Mouse (Mus musculus) Patski (cell line): Measurements from ENCODE around the gene Sart1. TPM values are rescaled to one million over a fixed set of nuclear protein-coding genes. Genes with fewer than 3 reads are reported as not detected.
"Not testable (repeated sequence)": the region's sequence is repeated elsewhere in the genome, so short reads cannot be mapped to it uniquely, and the experiment has no call there.

ENCODE experiments used
- ATAC-seq: fragments of 100-300 bp; one replicate; pipeline ENCODE4 v1.8.0; 2021
- CTCF ChIA-PET: fragments of 350-600 bp; sonication (Branson Sonifier 250); formaldehyde crosslinking; loops from one replicate; lab custom pipeline; 2022; ENCODE audit warnings: inconsistent platforms; lab: Charles Lee
- POLR2A ChIA-PET: fragments of 350-600 bp; sonication (Branson Sonifier 250); formaldehyde crosslinking; loops from one replicate; lab custom pipeline; 2022; ENCODE audit warnings: antibody characterized with exemption, inconsistent platforms; lab: Charles Lee
- DNase-seq: peaks from one replicate; pipeline ENCODE4 v3.0.0-alpha.2; 2011; ENCODE audit warnings: low read depth, low spot score
- H3K27me3 ChIP-seq: fragments of 371-371 bp; one replicate; pipeline ENCODE4 v1.5.1; 2021
- CTCF ChIP-seq: fragments of 100-300 bp; IDR thresholded peaks from one replicate; pipeline ENCODE4 v1.5.1; 2021
- in situ Hi-C: fragments of 300-500 bp; cut with MboI; formaldehyde crosslinking; loops from 3 replicates; pipeline ENCODE4 v1.11.1; 2018; ENCODE audit warnings: low pct_unique_long_range_greater_than_20kb, mixed read lengths
- polyA plus RNA-seq: library from polyadenylated mRNA; unstranded; gene quantifications from one replicate; pipeline ENCODE4 v1.2.3, GENCODE M21; 2021

Sart1 gene
- polyA plus RNA-seq, 1 experiment from 2014 or later = 75.3 TPM

- DNase-seq = no peak
- no peak for TF ChIP-seq CTCF
- ChIA-PET POLR2A (interaction anchor here (0.8 kb wide), 1 partner anchor 19 kb away, joined by 4 read pairs; the partner anchor contains the start of genes AI837181 and Drap1), CTCF (no interaction called here)
- in situ Hi-C loops = no loop called here
- ATAC-seq = no peak
- no peaks in the 10 kb centered on the region for H3K27me3 ChIP-seq
Measured at GRCm38 (mm10) chr19:5405924-5406323, 17.4 kb upstream of the Sart1 start.

GRCm38 (mm10) chr19:5402293-5402692 lies 13.8 kb upstream of the Sart1 start, which contains the start of gene Tsga10ip:
Gene Tsga10ip (minus strand): TSS chr19:5402526.
- no peak for DNase-seq
- CTCF ChIA-PET = interaction anchor here (0.9 kb wide), 1 partner anchor 8 kb away, joined by 3 read pairs; no protein-coding TSS in a partner anchor

GRCm38 (mm10) chr19:5401073-5401472 lies 12.6 kb upstream of the Sart1 start:
- POLR2A ChIA-PET, in situ Hi-C loops, ATAC-seq, H3K27me3 ChIP-seq, DNase-seq: not testable (repeated sequence)
- CTCF ChIA-PET = interaction anchor here (0.8 kb wide), 1 partner anchor 8 kb away, joined by 4 read pairs; no protein-coding TSS in a partner anchor

More at GRCm38 (mm10) chr19:5402293-5402692, 13.8 kb upstream of the Sart1 start, which contains the start of gene Tsga10ip:
- in situ Hi-C loops = no loop called here
- POLR2A ChIA-PET = interaction anchor here (0.7 kb wide), 1 partner anchor 29 kb away, joined by 3 read pairs; no protein-coding TSS in a partner anchor
- ATAC-seq = no peak
- no peaks in the 10 kb centered on the region for H3K27me3 ChIP-seq
- no peak for TF ChIP-seq CTCF

GRCm38 (mm10) chr19:5395371-5395770 lies 6.9 kb upstream of the Sart1 start:
- TF ChIP-seq CTCF = no peak
- ChIA-PET POLR2A (no interaction called here), CTCF (no interaction called here)
- ATAC-seq (no peak), DNase-seq (no peak)
- in situ Hi-C loops = no loop called here
- no peaks in the 10 kb centered on the region for H3K27me3 ChIP-seq

- in situ Hi-C loops = no loop called here
- H3K27me3 ChIP-seq = no peaks in the 10 kb centered on the region
- TF ChIP-seq CTCF = no peak
- ChIA-PET POLR2A (no interaction called here), CTCF (no interaction called here)
- ATAC-seq (no peak), DNase-seq (no peak)
Measured at GRCm38 (mm10) chr19:5394168-5394567, 5.7 kb upstream of the Sart1 start.

GRCm38 (mm10) chr19:5392892-5393291 lies 4.4 kb upstream of the Sart1 start:
- CTCF ChIA-PET = interaction anchor here (0.9 to 1.6 kb wide), 2 partner anchors 8 to 14 kb away, joined by 3 to 4 read pairs; no protein-coding TSS in a partner anchor
- in situ Hi-C loops = no loop called here
- H3K27me3 ChIP-seq = no peaks in the 10 kb centered on the region
- TF ChIP-seq CTCF = no peak
- POLR2A ChIA-PET = interaction anchor here (1.3 kb wide), 1 partner anchor 20 kb away, joined by 3 read pairs; no protein-coding TSS in a partner anchor
- ATAC-seq = no peak
- DNase-seq = peak; percentile 31

- in situ Hi-C loops = no loop called here
- no peaks in the 10 kb centered on the region for H3K27me3 ChIP-seq
- ATAC-seq (no peak), DNase-seq (no peak)
- ChIA-PET POLR2A (no interaction called here), CTCF (no interaction called here)
- TF ChIP-seq CTCF = no peak
Measured at GRCm38 (mm10) chr19:5390416-5390815, 1.9 kb upstream of the Sart1 start.

- POLR2A ChIA-PET = interaction anchor here (2.6 kb wide), 1 partner anchor 36 kb away, joined by 14 read pairs; the partner anchor contains the start of genes AI837181 and Drap1
- no peak for TF ChIP-seq CTCF
- peak; percentile 12 for ATAC-seq
Measured at GRCm38 (mm10) chr19:5389647-5390046, 1.1 kb upstream of the Sart1 start.

GRCm38 (mm10) chr19:5388011-5388441 lies 477 bp downstream of the Sart1 start:
- in situ Hi-C loops = loop anchor here (5.0 kb wide), 1 partner anchor 99 kb away; the partner anchor contains the start of gene Mus81
- ChIA-PET CTCF (no interaction called here), POLR2A (interaction anchor here (1.2 to 2.6 kb wide), 3 partner anchors 21 to 41 kb away, joined by 4 to 14 read pairs (median 6); partner anchors contain the start of genes AI837181, Banf1, Drap1 and Eif1ad)
- TF ChIP-seq CTCF = no peak
- DNase-seq (no peak), ATAC-seq (peak; percentile 27)
- H3K27me3 ChIP-seq = no peaks in the 10 kb centered on the region

More at GRCm38 (mm10) chr19:5389647-5390046, 1.1 kb upstream of the Sart1 start:
- in situ Hi-C loops = loop anchor here (5.0 kb wide), 1 partner anchor 98 kb away; the partner anchor contains the start of gene Mus81
- no peak for DNase-seq
- CTCF ChIA-PET = no interaction called here
- no peaks in the 10 kb centered on the region for H3K27me3 ChIP-seq

GRCm38 (mm10) chr19:5384715-5385114 lies 3.8 kb downstream of the Sart1 start:
- ATAC-seq (no peak), DNase-seq (no peak)
- no peaks in the 10 kb centered on the region for H3K27me3 ChIP-seq
- POLR2A ChIA-PET = interaction anchor here (0.6 to 2.7 kb wide), 3 partner anchors 9 to 18 kb away, joined by 3 to 9 read pairs (median 4); partner anchors contain the start of genes Banf1 and Eif1ad
- CTCF ChIA-PET = no interaction called here
- no peak for TF ChIP-seq CTCF
- in situ Hi-C loops = loop anchor here (5.0 kb wide), 1 partner anchor 103 kb away; the partner anchor contains the start of gene Mus81

GRCm38 (mm10) chr19:5383326-5383725 lies 5.2 kb downstream of the Sart1 start:
- POLR2A ChIA-PET = interaction anchor here (2.7 kb wide), 1 partner anchor 17 kb away, joined by 9 read pairs; the partner anchor contains the start of genes Banf1 and Eif1ad
- ATAC-seq (no peak), DNase-seq (no peak)
- no peak for TF ChIP-seq CTCF
- in situ Hi-C loops = no loop called here
- no peaks in the 10 kb centered on the region for H3K27me3 ChIP-seq
- CTCF ChIA-PET = no interaction called here
